Mouse (Mus musculus) intestine, embryonic 16.5 days (tissue): ENCODE data around the gene Otud5. TPM values are rescaled to one million over a fixed set of nuclear protein-coding genes. Genes with fewer than 3 reads are reported as not detected.
"Not testable (repeated sequence)": the region's sequence is repeated elsewhere in the genome, so short reads cannot be mapped to it uniquely, and the experiment has no call there.

Experiments
- ATAC-seq: fragments of 200-750 bp; cut with Nextera tagmentation; 2 replicates; pipeline ENCODE4 v1.8.0; 2017; ENCODE audit warnings: moderate TSS enrichment, moderate library complexity
- H3K27ac ChIP-seq: fragments of 300-500 bp; sonication (generic); 2 replicates; pipeline ENCODE4 v1.5.1; 2014; ENCODE audit warnings: mild to moderate bottlenecking, low read length
- H3K27me3 ChIP-seq: fragments of 300-500 bp; sonication (generic); replicated peaks from 2 replicates; pipeline ENCODE4 v1.6.1; 2014; ENCODE audit warnings: low read length, control low read depth, mixed read lengths; ENCODE audit not compliant: control insufficient read depth, insufficient read depth
- H3K36me3 ChIP-seq: fragments of 300-500 bp; sonication (generic); 2 replicates; pipeline ENCODE4 v1.6.1; 2014; ENCODE audit warnings: low read length, control low read depth; ENCODE audit not compliant: control insufficient read depth, insufficient read depth
- H3K4me1 ChIP-seq: fragments of 300-500 bp; sonication (generic); 2 replicates; pipeline ENCODE4 v1.6.1; 2014; ENCODE audit warnings: low read length, control low read depth, mixed read lengths; ENCODE audit not compliant: control insufficient read depth, insufficient read depth
- H3K4me2 ChIP-seq: fragments of 300-500 bp; sonication (generic); 2 replicates; pipeline ENCODE4 v1.6.1; 2014; ENCODE audit warnings: low read depth, low read length, control low read depth
- H3K4me3 ChIP-seq: fragments of 300-500 bp; sonication (generic); 2 replicates; pipeline ENCODE4 v1.5.1; 2014; ENCODE audit warnings: mild to moderate bottlenecking, low read length
- H3K9ac ChIP-seq: fragments of 300-500 bp; sonication (generic); 2 replicates; pipeline ENCODE4 v1.6.1; 2014; ENCODE audit warnings: low read depth, low read length
- H3K9me3 ChIP-seq: fragments of 300-500 bp; sonication (generic); 2 replicates; pipeline ENCODE4 v1.6.1; 2016; ENCODE audit warnings: low read length, control low read depth; ENCODE audit not compliant: control insufficient read depth
- WGBS: fragments of 180-500 bp; shearing (Covaris S2); extraction: QIAGEN DNeasy Blood & Tissue Kit; methylation state at CpG from one replicate; pipeline ENCODE4 v1.1.7; 2014; 5-methylcytosine and 5-hydroxymethylcytosine counted together
- microRNA counts: library from miRNA; unstranded; fragments of <30 nt; microRNA quantifications from one replicate; lab custom pipeline; 2016
- microRNA-seq: library from miRNA; unstranded; fragments of <30 nt; microRNA quantifications from one replicate; pipeline ENCODE4, GENCODE M21; 2016
- polyA plus RNA-seq: library from polyadenylated mRNA; unstranded; fragments of >200 nt; fragmentation: Nextera tagmentation; extraction: Ambion mirVana; gene quantifications from 2 replicates; pipeline ENCODE4 v1.2.1, GENCODE M21; 2015

Otud5 gene
- polyA plus RNA-seq, 1 experiment from 2014 or later, result 25.9 TPM

- ATAC-seq, H3K27me3 ChIP-seq, H3K4me2 ChIP-seq, H3K9ac ChIP-seq, H3K9me3 ChIP-seq, H3K4me1 ChIP-seq, H3K27ac ChIP-seq, H3K36me3 ChIP-seq, H3K4me3 ChIP-seq: not testable (repeated sequence)
- 84% methylated on average over 3 of the region's 4 CpGs for WGBS
Measured at GRCm38 (mm10) chrX:7909242-7909641, 68.1 kb downstream of the Otud5 start, which contains the start of gene Gm10490. Gene Gm10490, plus strand, starts transcription at chrX:7909542.

- Histone ChIP-seq H3K36me3 (no peaks in the 10 kb centered on the region), H3K27ac (no peak overlapping the region), H3K4me2 (no peak overlapping the region), H3K9me3 (no peaks in the 10 kb centered on the region), H3K27me3 (no peaks in the 10 kb centered on the region), H3K4me1 (no peaks in the 10 kb centered on the region), H3K9ac (no peak overlapping the region), H3K4me3 (no peak overlapping the region)
- ATAC-seq, result no peak
- 51% methylated on average over 6 of the region's 6 CpGs for WGBS
Measured at GRCm38 (mm10) chrX:7910473-7910872, 69.3 kb downstream of the Otud5 start.

- H3K9me3 ChIP-seq, H3K9ac ChIP-seq, ATAC-seq, H3K4me2 ChIP-seq, H3K4me3 ChIP-seq, H3K27ac ChIP-seq, H3K4me1 ChIP-seq, H3K27me3 ChIP-seq, H3K36me3 ChIP-seq: not testable (repeated sequence)
- WGBS, result 29% methylated on average over 3 of the region's 3 CpGs
Measured at GRCm38 (mm10) chrX:7915669-7916068, 74.5 kb downstream of the Otud5 start.

GRCm38 (mm10) chrX:7917960-7918359, 76.8 kb downstream of the Otud5 start:
- WGBS, result 66% methylated on average over 6 of the region's 6 CpGs
- not testable (repeated sequence) for H3K9me3 ChIP-seq

GRCm38 (mm10) chrX:7919601-7920383, 78.6 kb downstream of the Otud5 start, which contains the start of gene Pcsk1n:
Gene Pcsk1n, plus strand, starts transcription at chrX:7919822.
- 0 out of 2 replicates have a peak within 1 kb of the TSS, but pooled peaks have one; percentile 5 for H3K4me3 ChIP-seq
- ATAC-seq, result peak; percentile 44; the same call in 1 of the 2 replicates
- WGBS, result 15% methylated on average over 29 of the region's 40 CpGs
- H3K27ac ChIP-seq, result no peak within 1 kb of the TSS
- no peaks in the 10 kb centered on the region for H3K9me3 ChIP-seq
- peak within 1 kb of the TSS; percentile 32; the same call in 1 of the 2 replicates for H3K4me2 ChIP-seq
- no peaks in the 10 kb centered on the region for H3K4me1 ChIP-seq
- H3K27me3 ChIP-seq, result peaks cover 26% of the 10 kb centered on the region
- H3K36me3 ChIP-seq, result no peaks in the 10 kb centered on the region
- no peak within 1 kb of the TSS for H3K9ac ChIP-seq

More at GRCm38 (mm10) chrX:7917960-7918359, 76.8 kb downstream of the Otud5 start:
- ATAC-seq, H3K4me2 ChIP-seq, H3K4me3 ChIP-seq, H3K27ac ChIP-seq, H3K9ac ChIP-seq, H3K36me3 ChIP-seq, H3K4me1 ChIP-seq: not testable (repeated sequence)
- H3K27me3 ChIP-seq, result peaks cover 15% of the 10 kb centered on the region

- Histone ChIP-seq H3K4me1 (no peaks in the 10 kb centered on the region), H3K36me3 (no peaks in the 10 kb centered on the region), H3K4me2 (peak overlapping the region; percentile 47), H3K9ac (0 out of 2 replicates have a peak overlapping the region, but pooled peaks have one; percentile 24), H3K4me3 (peak overlapping the region; percentile 29), H3K27ac (no peak overlapping the region), H3K9me3 (no peaks in the 10 kb centered on the region), H3K27me3 (peaks cover 30% of the 10 kb centered on the region)
- WGBS, result 5% methylated on average over 42 of the region's 48 CpGs
- ATAC-seq, result 0 out of 2 replicates have a peak, but pooled peaks have one; percentile 55
Measured at GRCm38 (mm10) chrX:7922032-7922431, 80.9 kb downstream of the Otud5 start.

MicroRNAs within 50 kb of the gene (microRNA counts, 519-probe panel; counts per million panel counts)
- microRNA mmu-miR-1198 (lab: Ali Mortazavi, UCI), result 2,118 counts per million, percentile 48 among the panel's probes with 10 or more counts

Small RNAs within 50 kb of the gene (microRNA-seq; reads per million reads assigned to microRNA genes)
- 19.6 reads per million, percentile 29 among the genes with 10 or more reads in this experiment for gene Mir1198

Other genes starting within 250 kb of the Otud5 start
- 36.1 and 38.4 TPM in 2 replicates for gene Ccdc22, start 235.8 kb upstream of the Otud5 start, polyA plus RNA-seq
- gene Cacna1f, start 234.3 kb upstream of the Otud5 start, polyA plus RNA-seq, result 0.02 TPM in 1 of 2 replicates, not detected in the other
- 6.0 and 6.2 TPM in 2 replicates for gene Syp, start 202.9 kb upstream of the Otud5 start, polyA plus RNA-seq
- gene Prickle3, start 184.1 kb upstream of the Otud5 start, polyA plus RNA-seq, result 7.6 TPM in 2 replicates
- gene Plp2, start 170.0 kb upstream of the Otud5 start, polyA plus RNA-seq, result 187 and 205 TPM in 2 replicates
- 0.71 and 0.93 TPM in 2 replicates for gene Magix, start 160.1 kb upstream of the Otud5 start, polyA plus RNA-seq
- gene Gpkow, start 144.2 kb upstream of the Otud5 start, polyA plus RNA-seq, result 28.0 and 29.5 TPM in 2 replicates
- 25.8 and 26.6 TPM in 2 replicates for gene Wdr45, start 127.0 kb upstream of the Otud5 start, polyA plus RNA-seq
- 0.37 TPM in 1 of 2 replicates, not detected in the other for gene Gm45208, start 119.1 kb upstream of the Otud5 start, polyA plus RNA-seq
- gene Praf2, start 112.9 kb upstream of the Otud5 start, polyA plus RNA-seq, result 59.7 and 60.8 TPM in 2 replicates
- gene Ccdc120, start 90.5 kb upstream of the Otud5 start, polyA plus RNA-seq, result 9.2 and 12.0 TPM in 2 replicates
- 19.2 and 21.2 TPM in 2 replicates for gene Tfe3, start 78.8 kb upstream of the Otud5 start, polyA plus RNA-seq
- gene Gripap1, start 51.6 kb upstream of the Otud5 start, polyA plus RNA-seq, result 36.6 and 37.5 TPM in 2 replicates
- gene Kcnd1, start 19.1 kb upstream of the Otud5 start, polyA plus RNA-seq, result 1.2 and 1.3 TPM in 2 replicates
- gene Pim2, start 36.9 kb downstream of the Otud5 start, polyA plus RNA-seq, result 13.6 and 15.3 TPM in 2 replicates
- 46.5 and 50.8 TPM in 2 replicates for gene Slc35a2, start 42.7 kb downstream of the Otud5 start, polyA plus RNA-seq
- gene Pqbp1, start 57.9 kb downstream of the Otud5 start, polyA plus RNA-seq, result 95.3 and 101 TPM in 2 replicates
- 132 and 141 TPM in 2 replicates for gene Timm17b, start 58.0 kb downstream of the Otud5 start, polyA plus RNA-seq
- gene Gm10491, start 66.5 kb downstream of the Otud5 start, polyA plus RNA-seq, result not detected in 2 replicates
- gene Gm10490, start 68.2 kb downstream of the Otud5 start, polyA plus RNA-seq, result not detected in 2 replicates
- gene Pcsk1n, start 78.5 kb downstream of the Otud5 start, polyA plus RNA-seq, result 10.6 and 10.7 TPM in 2 replicates
- not detected in 2 replicates for gene Eras, start 87.2 kb downstream of the Otud5 start, polyA plus RNA-seq
- gene Hdac6, start 106.5 kb downstream of the Otud5 start, polyA plus RNA-seq, result 16.8 and 17.3 TPM in 2 replicates
- 0.93 and 2.5 TPM in 2 replicates for gene Gata1, start 136.7 kb downstream of the Otud5 start, polyA plus RNA-seq
- gene Glod5, start 177.1 kb downstream of the Otud5 start, polyA plus RNA-seq, result 8.8 and 12.7 TPM in 2 replicates
- 36.7 and 43.7 TPM in 2 replicates for gene Suv39h1, start 233.4 kb downstream of the Otud5 start, polyA plus RNA-seq
- gene Was, start 249.1 kb downstream of the Otud5 start, polyA plus RNA-seq, result 0.61 and 0.87 TPM in 2 replicates